Mouse (Mus musculus) bone marrow, adult 2 months (tissue): ENCODE measurements around the gene Mturn.

Experiments used
- CTCF ChIP-seq: fragments of 200-500 bp; IDR thresholded peaks from 2 replicates; pipeline ENCODE4 v1.5.1; 2011; ENCODE audit warnings: low read length, control low read depth; ENCODE audit not compliant: control insufficient read depth, insufficient read depth
- POLR2A ChIP-seq: fragments of 200-500 bp; IDR thresholded peaks from 2 replicates; pipeline ENCODE4 v1.6.1; 2011; ENCODE audit warnings: low read depth, mild to moderate bottlenecking, control low read depth, low read length, borderline replicate concordance; ENCODE audit not compliant: control insufficient read depth

GRCm38 (mm10) chr6:54731726-54732125 is 50.3 kb downstream of the Mturn start:
- TF ChIP-seq CTCF = no peak
- TF ChIP-seq POLR2A = no peak
